In genomic region chr5:148282093-148282492, GRCm38 (mm10) we compare ENCODE assay signal across 15 mouse cellular contexts.
"Had no signal": no experiment of that assay in that cellular context is flagged by ENCODE, and none has a peak within 500 bp of the region (broad histone marks: within the 10 kb centered on the region; RNA-seq: fewer than 3 reads in every experiment).

No protein-coding gene starts in this region.

- H3K27ac ChIP-seq: lung, embryonic 15.5 days; macrophage; midbrain, embryonic 13.5 days; midbrain, embryonic 15.5 days; neural tube, embryonic 12.5 days had no signal

- H3K9ac ChIP-seq: liver, postnatal 0 days; lung, embryonic 15.5 days; midbrain, embryonic 13.5 days; midbrain, embryonic 15.5 days; neural tube, embryonic 12.5 days had no signal

- DNase-seq: liver, postnatal 0 days; lung, adult 2 months; lung, postnatal 14 days; lung, postnatal 36 days; right cerebral cortex, postnatal 4 days; spleen, adult 18-20 months; thymus, adult 18-20 months; thymus, postnatal 14 days; thymus, postnatal 36 days had no signal

- H3K4me1 ChIP-seq: lung, embryonic 15.5 days; megakaryocyte, embryonic 14.5 days; midbrain, embryonic 13.5 days; midbrain, embryonic 15.5 days; neural tube, embryonic 12.5 days had no signal

- H3K36me3 ChIP-seq: lung, embryonic 15.5 days; midbrain, embryonic 15.5 days; neural tube, embryonic 12.5 days had no signal

- H3K4me3 ChIP-seq: lung, embryonic 15.5 days; megakaryocyte, embryonic 14.5 days; midbrain, embryonic 13.5 days; midbrain, embryonic 15.5 days; neural tube, embryonic 12.5 days had no signal

- H3K9me3 ChIP-seq: lung, embryonic 15.5 days; midbrain, embryonic 13.5 days; midbrain, embryonic 15.5 days; neural tube, embryonic 12.5 days had no signal
